Mouse (Mus musculus) adrenal gland, postnatal 10 days (tissue): ENCODE measurements around the gene Adgrv1. TPM values are rescaled to one million over a fixed set of nuclear protein-coding genes. Genes with fewer than 3 reads are reported as not detected.

Experiments
- DNase-seq: peaks from one replicate; pipeline ENCODE4 v3.0.0; 2021; ENCODE audit warnings: mixed read lengths
- total RNA-seq, 2 experiments: library from RNA; stranded (reverse); gene quantifications; 2 replicates each; pipeline ENCODE4 v1.2.3; 2021

Adgrv1 gene
- total RNA-seq, 2 experiments from 2014 or later: 1.6 to 2.3 TPM

DNA sequence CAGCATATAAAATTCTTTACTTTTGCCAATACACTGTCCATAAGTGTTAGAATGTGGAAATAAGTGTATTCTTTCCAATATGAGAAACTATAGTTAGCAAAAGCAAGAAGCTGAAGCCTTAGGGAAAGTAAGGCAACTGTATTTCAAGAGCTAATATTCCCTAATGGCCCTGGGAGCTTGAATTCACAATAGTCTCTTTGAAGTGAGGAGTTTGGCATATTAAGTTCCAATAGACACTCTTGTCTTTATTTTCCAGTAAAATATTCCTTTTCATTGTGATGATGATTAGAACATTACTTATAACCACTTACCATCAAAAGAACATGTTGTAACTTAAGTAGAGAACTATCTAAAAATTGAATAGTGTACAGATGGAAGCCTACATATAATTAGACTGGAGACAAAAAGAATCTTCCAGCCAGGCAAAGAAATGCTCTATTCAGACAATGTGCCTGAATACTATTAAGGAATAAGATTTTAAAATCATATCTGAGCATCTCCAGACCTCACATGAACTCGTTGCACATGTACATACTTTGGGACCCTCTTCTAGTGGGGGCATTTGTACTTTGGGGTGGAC is 225.0 kb downstream of the Adgrv1 start:
- DNase-seq: no peak

DNA sequence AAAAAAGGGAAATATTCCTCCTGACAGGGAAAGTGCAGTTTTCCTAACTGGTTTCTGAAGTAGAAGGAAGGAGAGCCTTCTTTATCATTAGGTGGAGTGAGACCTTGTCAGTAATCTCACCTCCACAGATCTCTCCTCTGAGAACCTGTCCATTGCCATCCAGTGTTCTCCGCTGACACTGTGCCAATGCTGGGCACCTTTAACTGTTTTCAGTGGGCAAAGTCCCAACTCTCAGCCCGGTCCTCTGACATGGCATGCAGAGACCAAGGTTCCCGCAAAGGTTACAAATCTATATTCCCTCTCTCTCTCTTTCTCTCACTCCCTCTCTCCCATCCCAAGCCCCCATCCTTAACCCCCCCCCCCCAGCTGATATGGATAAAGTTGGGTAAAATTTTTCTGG is 230.1 kb downstream of the Adgrv1 start:
- no peak for DNase-seq

DNA sequence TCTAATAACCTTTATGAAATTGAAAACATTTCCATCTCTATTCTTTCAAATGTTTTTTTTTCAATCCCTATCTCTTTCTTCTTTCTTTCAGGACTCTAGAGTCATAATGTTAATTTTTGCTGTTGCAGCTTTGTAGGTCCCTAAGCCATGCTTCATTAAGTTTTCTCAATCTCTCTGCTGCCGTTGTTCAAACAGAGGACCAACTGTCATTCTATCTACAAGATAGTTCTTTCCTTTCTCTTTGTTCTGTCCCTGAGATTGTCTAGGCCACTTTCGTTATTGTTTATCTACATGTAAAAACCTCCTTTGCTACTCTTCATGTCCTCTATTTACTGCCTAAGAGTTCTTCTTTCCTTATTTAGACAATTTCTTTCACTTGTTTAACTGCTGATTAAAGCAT is 230.8 kb downstream of the Adgrv1 start:
- no peak for DNase-seq

DNA sequence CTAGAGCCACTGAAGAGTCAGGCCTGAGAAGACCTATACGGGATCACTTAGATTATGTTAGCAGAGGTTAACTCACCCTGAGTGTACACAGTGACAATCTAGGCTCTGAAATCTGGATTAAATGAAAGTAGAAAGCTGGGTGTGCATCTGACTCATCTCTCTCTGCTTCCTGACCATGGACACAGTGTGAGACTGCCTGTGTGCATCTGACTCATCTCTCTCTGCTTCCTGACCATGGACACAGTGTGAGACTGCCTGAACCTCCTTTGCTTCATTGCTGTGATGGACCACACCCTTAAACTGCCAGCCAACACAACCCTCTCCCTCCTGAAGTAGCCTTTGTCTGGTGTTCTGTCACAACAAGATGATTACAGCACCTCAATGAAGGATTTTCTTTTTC is 231.2 kb downstream of the Adgrv1 start:
- no peak for DNase-seq

DNA sequence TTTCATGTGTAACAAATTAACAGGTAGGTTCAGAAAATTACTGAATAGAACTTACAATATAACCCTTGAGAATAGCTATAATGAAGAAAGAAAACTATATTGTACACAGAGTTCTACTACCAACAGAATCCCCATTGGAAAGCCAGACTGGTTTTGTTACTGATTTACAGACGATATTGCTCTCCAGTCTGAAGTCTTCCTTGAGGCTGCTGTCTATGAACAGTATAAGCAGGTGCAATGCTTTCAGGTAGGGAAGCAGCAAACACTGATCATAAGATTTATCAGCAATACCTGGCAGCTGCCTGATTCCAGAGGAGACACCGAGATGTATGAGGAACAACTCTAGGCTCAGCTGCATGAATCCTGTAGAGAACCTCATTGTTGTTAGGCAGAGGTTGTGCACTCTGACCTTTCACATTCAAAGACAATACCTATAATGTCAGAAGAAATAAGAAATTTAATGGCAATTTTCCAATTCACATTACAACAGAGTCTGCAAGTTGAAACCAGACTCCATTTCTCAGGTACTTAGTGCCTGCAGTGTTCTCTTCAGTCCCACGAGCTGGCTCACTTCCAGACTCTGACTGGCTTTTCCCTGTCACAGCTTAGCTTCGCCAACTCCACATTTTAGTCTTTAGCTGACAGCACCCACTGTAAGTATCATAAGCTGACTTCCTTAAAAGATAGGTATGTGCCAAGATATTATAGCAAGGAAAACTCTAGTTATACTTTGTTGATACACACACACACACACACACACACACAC is 247.2 kb downstream of the Adgrv1 start:
- DNase-seq: peak; percentile 48

DNA sequence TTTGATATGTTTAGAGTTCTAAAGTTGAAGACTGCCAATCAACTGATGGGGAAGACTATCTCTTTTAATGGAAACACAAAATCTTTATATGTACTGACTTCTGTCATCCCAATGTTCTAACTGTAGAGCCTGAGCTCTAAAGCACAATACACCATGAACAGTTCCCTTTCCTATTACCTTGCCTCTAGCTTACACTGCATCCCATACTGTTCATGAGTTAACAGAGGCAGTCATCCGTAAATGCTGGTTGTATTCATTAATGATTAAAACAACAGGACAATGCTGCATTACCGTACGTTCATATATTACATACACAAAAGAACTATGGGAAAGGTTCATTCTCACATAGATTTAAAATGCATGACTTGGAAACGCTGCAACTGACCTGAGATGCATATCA is 251.1 kb downstream of the Adgrv1 start:
- DNase-seq: no peak

DNA sequence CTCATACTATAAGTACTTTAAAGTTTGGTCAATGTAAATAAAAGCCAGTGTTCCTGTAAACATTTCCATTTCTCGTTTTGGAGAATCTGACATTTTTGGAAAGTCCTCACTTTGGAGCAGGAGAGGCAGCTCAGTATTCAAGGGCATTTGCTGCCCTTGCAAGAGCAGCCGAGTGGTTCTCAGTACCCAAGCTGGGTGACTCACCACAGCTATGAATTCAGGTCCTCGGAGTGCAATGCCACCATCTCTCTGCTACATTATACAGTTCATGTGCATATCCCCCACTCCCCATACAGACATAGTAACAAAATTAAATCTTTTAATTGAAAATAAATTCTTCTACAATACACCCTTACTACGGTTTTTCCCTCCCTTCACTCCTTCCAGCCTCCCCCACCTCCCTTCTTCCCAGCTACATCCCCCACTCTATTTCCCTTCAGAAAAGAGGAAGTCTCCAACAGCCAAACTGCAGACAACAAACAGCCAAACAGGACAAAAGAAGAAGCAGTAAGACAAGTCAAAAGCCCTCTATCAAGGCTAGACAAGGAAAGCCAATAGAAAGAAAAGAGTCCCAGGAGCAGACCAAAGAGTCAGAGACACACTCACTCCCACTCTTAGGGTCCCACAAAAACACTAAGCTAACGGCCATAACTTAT is 262.0 kb downstream of the Adgrv1 start:
- no peak for DNase-seq

DNA sequence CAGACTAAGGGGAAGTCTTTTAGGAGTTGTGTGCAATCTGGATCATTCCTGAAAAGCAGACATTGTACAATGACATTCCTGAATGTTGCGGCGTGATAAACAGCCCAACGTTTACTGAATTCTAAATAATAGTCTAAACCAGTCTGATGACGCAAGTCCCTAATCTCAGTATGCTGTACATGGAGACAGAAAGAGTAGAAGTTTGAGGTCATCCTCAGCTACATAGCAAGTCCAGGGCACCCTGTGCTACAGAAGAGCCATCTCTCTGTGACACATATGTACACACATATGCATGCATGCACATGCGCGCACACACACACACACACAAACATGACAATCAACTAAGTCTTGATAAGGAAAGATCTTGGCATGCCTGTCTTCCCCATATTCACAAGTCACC is 262.8 kb downstream of the Adgrv1 start:
- DNase-seq: no peak

DNA sequence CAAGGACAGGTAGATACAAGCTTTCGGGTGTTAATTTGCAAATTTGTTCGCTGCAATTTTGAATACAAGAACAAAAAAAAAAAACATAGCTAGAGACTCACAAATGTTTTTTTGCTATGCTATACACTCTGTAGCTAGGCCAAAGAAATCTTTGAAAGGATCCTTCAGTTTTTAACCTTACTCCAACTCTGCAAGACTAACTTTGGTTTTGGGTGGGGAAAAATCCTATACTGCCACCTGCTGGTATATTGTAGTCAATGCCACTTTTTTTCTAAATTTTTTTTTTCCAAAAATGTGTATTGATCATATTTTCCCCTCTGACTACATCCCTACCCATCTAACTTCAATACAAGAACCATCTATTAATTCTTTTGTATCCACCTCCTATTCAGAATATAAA is 263.4 kb downstream of the Adgrv1 start:
- no peak for DNase-seq

DNA sequence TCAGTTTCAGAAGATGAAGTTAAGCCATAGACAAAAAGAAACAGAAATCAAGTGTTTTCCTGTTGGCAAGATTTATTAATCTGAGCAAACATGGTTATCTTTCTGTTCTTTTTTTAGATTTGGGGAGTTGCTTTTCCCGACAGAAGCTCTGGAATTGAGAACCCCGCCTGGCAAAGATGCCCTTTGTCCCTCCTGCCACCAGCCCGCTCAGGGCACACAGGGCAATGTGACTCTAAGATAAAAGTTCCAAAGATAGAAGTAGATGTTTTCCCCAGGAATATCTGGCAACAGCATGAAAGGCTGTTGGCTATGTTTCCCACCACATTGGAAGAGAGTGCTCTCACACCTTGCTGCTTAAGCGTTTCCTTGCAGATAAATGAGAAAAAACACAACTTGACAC is 264.0 kb downstream of the Adgrv1 start:
- DNase-seq: peak; percentile 27

DNA sequence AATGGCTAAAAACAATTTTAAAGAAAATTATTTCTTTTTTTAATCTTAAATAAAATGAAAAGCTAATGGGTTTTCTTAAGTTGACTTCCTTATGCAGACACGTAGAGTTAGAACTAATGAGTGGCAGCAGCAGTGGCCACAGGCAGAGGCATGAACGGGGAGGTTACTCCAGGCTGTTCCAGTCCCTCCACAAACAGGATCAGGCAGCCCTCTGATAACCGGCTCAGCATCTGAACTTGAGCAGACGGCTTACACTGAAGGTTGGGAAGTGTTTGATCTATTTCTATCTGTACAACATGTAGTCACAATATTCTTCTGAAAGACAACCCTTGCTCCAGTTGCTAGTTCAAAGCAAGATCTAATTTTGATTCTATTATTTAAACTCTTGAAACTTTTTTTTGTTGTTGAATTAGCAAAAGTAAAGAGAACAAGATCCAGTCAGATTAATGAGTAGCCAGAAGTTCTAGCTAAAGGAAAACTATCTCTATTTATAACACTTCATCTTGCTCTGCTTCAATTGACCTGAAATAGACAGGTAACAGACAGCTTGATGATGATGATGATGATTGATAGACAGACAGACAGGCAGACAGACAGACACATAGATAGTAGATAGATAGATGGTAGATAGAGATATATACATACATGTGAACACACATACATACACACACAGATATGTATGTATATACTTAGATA is 265.1 kb downstream of the Adgrv1 start:
- DNase-seq: no peak

DNA sequence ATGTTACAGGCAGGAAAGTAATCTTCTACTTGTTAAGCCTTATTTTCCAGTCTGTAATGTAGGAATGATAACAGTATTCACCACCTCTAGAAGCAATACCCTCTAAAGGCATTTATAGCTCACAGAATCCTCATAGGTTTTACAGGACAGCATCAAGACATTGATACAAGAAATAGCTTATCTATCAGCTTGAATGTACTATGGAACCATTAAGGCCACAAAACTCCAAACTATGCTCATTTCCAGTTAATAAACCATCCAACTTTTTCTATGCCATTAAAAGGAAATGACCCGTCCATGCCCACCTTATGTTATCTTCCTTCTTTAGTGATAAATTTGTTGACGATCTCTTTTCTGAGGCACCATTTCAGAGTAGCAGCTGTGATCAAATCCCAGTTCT is 272.6 kb downstream of the Adgrv1 start:
- DNase-seq: no peak

DNA sequence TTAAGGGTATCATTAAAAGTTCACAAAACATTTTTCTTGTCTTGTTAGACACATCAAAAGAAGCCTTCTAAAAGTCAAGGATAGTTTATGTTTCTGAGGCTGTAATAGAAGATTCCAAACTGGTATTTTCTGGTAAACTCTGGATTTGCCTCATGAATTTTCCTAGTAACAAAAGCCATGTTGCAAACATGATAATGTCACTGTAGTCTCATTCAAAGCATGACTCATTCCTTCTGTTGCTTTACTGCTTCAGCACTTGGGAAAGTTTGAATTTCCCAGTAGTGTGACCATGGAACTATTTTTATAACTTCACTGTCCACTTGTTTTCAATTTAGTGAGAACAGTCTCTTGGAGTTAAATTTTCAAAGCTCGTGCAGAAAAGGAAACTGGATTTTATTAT is 274.2 kb downstream of the Adgrv1 start:
- DNase-seq: no peak

DNA sequence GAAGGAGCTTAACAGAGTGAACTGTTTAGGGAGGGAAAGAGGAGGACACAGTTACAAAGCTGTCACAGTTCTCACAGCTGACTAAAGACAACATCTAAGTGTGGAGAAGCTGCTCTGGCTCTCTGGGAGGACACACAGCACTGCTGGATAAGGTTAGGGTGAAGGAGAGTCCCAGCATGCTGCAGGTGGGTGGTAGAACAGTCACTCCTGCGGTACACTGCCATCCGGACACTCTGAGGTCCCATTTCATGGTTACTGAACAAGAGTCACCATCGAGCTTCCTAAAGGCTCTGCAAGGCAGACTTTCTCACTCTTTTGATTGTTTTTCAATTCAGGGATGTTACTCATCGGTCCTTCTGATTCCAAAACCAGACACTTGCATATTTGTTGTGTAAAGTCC is 274.6 kb downstream of the Adgrv1 start:
- DNase-seq: no peak

DNA sequence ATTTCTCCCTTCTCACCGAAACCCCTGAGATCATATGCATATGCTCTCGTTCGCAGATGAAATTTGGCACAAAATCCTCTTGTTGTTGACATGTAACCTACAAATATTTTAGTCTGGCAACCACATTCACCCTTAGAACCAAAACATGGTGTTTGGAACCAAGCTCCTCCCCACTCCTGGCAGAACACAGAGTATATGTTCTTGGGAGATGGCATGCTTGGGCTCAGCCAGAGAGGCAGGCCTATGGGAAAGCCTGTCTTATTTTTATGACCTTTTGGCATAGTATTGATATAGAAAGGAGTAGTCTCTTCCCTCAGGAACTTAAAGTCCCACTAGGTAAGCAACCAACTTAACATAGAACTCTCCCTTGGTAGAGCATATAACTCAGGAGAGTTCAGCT is 275.7 kb downstream of the Adgrv1 start:
- peak; percentile 48 for DNase-seq

DNA sequence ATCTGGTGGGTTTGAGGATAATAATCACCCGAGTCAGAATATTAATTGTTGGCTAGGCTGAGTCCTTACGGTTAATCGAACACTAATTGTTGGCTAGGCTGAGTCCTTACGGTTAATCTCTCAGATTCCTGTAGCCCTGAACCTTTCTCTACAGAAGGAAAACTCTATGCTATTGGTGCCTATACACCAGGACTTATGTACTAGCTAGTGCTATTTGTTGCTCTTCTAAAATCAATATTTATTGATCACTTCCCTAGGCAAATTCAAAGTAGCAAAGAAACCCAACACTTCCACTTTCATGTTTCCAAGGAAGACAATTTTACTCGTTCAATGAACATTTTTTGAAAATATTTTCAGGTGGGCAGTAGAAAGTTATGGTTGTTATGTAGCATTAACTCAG is 278.4 kb downstream of the Adgrv1 start:
- DNase-seq: no peak

DNA sequence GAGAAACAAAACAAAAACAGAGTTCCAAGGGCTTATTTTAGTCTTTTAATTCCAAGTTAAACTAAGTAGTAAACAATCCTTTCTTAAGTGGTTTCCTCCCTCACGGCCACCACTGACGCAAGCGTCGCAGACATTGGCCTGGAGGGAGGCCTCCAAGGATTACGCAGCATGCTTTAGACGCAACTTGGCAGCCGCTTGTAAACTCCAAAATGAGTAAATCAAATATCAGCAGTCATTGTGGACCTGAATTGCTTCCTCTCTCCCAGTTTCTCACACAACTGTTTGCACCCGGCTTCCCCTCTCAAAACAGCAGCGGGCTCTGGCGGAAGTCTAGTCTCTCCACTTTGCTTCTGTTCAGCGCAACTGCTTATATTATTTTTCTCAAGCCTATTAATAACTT is 280.7 kb downstream of the Adgrv1 start:
- DNase-seq: peak; percentile 66

DNA sequence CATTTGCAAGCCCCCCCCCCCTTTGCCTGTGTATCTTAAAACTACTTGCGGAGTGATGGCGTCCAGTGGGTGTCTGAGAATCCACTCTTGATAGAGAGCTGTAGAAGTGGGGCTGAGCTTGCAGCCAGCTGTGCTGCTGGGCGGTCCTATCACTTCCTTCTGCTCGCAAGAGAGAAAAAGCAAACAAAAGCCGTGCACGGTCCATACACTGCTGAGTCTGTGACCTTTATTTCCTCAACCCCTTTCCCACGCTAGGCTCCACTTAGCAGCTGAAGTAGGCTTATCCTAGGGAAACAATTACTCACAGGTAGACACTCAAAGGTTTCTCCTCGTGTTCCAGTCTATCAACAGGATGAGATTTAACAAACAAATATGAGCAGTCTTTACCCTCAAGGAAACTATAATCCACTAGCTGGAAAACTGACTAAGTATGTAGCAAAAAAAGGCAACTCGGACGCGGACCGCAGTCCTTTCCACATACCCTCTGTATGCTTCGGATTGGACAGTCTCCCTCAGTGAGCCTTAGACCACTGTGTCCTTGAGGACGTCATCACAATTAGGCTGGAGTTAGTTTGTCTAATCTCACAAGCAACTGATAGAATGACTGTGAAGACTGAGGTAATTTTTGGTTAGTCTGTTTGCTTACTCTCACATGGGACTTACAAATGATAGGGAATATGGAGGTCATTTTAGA is 281.3 kb downstream of the Adgrv1 start:
- DNase-seq: peak; percentile 31

DNA sequence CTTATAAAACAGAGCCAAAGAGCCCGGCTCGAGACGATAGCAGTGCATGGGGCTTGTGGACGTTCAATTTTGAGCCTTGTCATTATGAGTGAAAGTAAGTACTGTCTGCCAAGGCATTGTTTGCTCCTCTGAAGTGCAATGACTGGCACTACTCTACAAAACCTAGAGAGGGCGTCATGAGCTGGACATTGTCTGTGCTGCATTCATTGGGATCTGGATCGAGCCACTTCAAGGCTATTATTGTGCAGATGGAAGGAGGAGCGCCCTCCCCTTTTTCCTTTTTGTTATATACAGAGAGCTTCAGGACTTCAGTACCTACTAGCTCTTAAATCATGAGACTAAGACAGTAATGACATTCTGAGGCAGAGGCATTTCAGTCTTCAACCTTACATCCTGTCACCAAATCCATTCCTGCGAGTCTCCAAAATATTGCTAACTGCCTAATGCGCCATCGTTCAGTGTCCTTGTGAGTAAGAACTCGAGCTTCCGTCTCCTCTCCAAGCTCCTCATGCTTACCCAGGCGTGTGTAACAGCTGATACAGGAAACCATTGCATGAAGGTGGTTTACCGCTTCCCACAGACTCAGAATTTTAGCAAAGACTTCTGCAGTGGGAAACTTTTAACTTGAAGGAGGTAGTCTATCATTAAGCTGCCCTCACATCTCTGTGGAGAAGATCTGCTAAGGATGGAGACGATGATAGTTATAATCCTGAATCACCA is 285.5 kb downstream of the Adgrv1 start:
- DNase-seq: no peak

DNA sequence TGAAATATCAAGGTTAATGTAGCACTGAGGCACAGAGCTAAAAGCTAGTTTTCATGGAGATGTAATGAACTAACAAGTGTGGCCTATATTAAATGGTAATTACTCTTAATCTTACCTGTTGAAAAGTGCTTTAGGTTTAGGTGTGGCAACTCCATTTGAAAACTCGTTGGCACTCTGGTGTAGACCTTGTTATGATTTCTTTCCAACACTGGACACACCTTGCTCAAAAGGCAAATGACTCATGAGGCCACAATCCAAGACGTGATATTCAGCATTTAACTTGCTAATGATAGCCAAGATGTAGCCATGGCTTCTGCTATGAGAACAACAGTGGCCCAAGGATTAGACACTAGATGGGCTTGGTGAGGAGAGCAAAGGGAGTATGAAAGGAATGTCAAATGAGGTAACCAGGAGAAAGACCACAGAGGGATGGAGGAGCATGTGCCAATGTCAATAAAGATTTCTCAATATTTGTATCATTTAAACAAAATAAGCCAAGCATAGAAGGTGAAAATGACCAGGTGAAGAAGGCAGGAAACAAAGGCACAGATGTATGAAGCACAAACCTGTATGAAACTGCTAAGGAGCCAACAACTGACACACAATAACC is 289.9 kb downstream of the Adgrv1 start:
- no peak for DNase-seq

DNA sequence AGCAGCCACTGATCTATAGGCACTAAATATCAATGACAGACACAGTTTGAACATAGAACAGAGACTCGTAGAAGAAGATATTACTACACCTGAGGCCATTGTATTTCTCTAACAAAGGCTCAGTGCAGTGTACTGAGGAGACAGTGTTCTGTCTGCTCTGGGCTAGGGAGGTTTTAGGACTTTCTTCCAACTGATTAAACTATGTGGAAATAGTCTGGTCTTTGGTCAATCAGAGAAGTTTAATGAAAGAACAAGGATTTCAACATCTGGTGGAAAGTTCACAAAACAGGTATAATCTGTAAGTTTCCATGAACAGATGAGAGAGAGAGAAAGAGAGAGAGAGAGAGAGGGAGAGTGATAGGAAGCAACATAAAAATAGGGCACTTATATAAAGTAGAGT is 297.7 kb downstream of the Adgrv1 start:
- no peak for DNase-seq
